In genomic region chr6:81800822-81801221, GRCm38 (mm10) we compare ENCODE assay signal across 26 mouse cellular contexts.
"Had no signal": no experiment of that assay in that cellular context is flagged by ENCODE, and none has a peak within 500 bp of the region (broad histone marks: within the 10 kb centered on the region; RNA-seq: fewer than 3 reads in every experiment).

No protein-coding gene starts in this region.

- H3K9ac ChIP-seq: hindbrain, embryonic 12.5 days; hindbrain, embryonic 14.5 days; intestine, embryonic 15.5 days; limb, embryonic 12.5 days; liver, embryonic 13.5 days; liver, embryonic 15.5 days had no signal

- DNase-seq: gastrocnemius, adult 2 months; gastrocnemius, postnatal 10 days; gastrocnemius, postnatal 25 days; heart, adult 2 months; heart, postnatal 10 days; heart, postnatal 4 days; kidney, adult 18-20 months; kidney, adult 8-10 months; kidney, postnatal 10 days; kidney, postnatal 25 days; kidney, postnatal 4 days; liver; liver, embryonic 13.5 days had no signal

- ATAC-seq: hindbrain, embryonic 16.5 days; inflammation-experienced regulatory T-cells, adult 6 months; intestine, embryonic 15.5 days; intestine, postnatal 0 days had no signal

- H3K27ac ChIP-seq: gastrocnemius, adult 2 months; heart, adult 2 months; hindbrain, embryonic 10.5 days; hindbrain, embryonic 12.5 days; hindbrain, embryonic 14.5 days; intestine, embryonic 15.5 days; limb, embryonic 10.5 days; limb, embryonic 12.5 days; liver, embryonic 13.5 days; liver, embryonic 15.5 days had no signal

- H3K9me3 ChIP-seq: hindbrain, embryonic 10.5 days; hindbrain, embryonic 12.5 days; intestine, embryonic 15.5 days; limb, embryonic 10.5 days; liver, embryonic 15.5 days had no signal

- H3K27me3 ChIP-seq: hindbrain, embryonic 12.5 days; intestine, embryonic 15.5 days; limb, embryonic 12.5 days; liver, embryonic 13.5 days; liver, embryonic 15.5 days had no signal

- H3K4me3 ChIP-seq: gastrocnemius, adult 2 months; heart, adult 2 months; hindbrain, embryonic 10.5 days; hindbrain, embryonic 12.5 days; intestine, embryonic 15.5 days; left cerebral cortex, adult 2 months; limb, embryonic 10.5 days; limb, embryonic 12.5 days; liver, embryonic 13.5 days; liver, embryonic 15.5 days had no signal

- H3K4me2 ChIP-seq: heart, embryonic 11.5 days; hindbrain, embryonic 12.5 days; hindbrain, embryonic 14.5 days; intestine, embryonic 15.5 days; limb, embryonic 12.5 days; liver, embryonic 11.5 days; liver, embryonic 13.5 days; liver, embryonic 15.5 days had no signal

- H3K4me1 ChIP-seq: hindbrain, embryonic 10.5 days; intestine, embryonic 15.5 days; limb, embryonic 10.5 days; limb, embryonic 12.5 days; liver, embryonic 13.5 days; liver, embryonic 15.5 days had no signal

- H3K36me3 ChIP-seq: hindbrain, embryonic 10.5 days; hindbrain, embryonic 12.5 days; intestine, embryonic 15.5 days; limb, embryonic 10.5 days; limb, embryonic 12.5 days; liver, embryonic 13.5 days; liver, embryonic 15.5 days had no signal
